Mouse (Mus musculus) forebrain, embryonic 10.5 days (tissue): ENCODE results near the gene Tiprl. TPM values are rescaled to one million over a fixed set of nuclear protein-coding genes. Genes with fewer than 3 reads are reported as not detected.

Source experiments
- DNase-seq: peaks from one replicate; pipeline ENCODE4 v3.0.0-alpha.2; 2017; ENCODE audit warnings: low spot score; ENCODE audit errors: extremely low spot score
- H3K27ac ChIP-seq: fragments of 300-500 bp; sonication (generic); 2 replicates; pipeline ENCODE4 v1.5.1; 2016; ENCODE audit warnings: mild to moderate bottlenecking
- H3K27me3 ChIP-seq: fragments of 300-500 bp; sonication (generic); 2 replicates; pipeline ENCODE4 v1.6.1; 2016; ENCODE audit warnings: mild to moderate bottlenecking; ENCODE audit not compliant: poor library complexity, severe bottlenecking
- H3K36me3 ChIP-seq: fragments of 300-500 bp; sonication (generic); replicated peaks from 2 replicates; pipeline ENCODE4 v1.6.1; 2016; ENCODE audit warnings: mild to moderate bottlenecking, moderate library complexity
- H3K4me1 ChIP-seq: fragments of 300-500 bp; sonication (generic); 2 replicates; pipeline ENCODE4 v1.6.1; 2016
- H3K4me3 ChIP-seq: fragments of 300-500 bp; sonication (generic); 2 replicates; pipeline ENCODE4 v1.5.1; 2016; ENCODE audit warnings: mild to moderate bottlenecking, moderate library complexity
- H3K9me3 ChIP-seq: fragments of 300-500 bp; sonication (generic); 2 replicates; pipeline ENCODE4 v1.6.1; 2016; ENCODE audit warnings: mild to moderate bottlenecking, moderate library complexity
- WGBS: fragments of 180-500 bp; shearing (Covaris S2); methylation state at CpG from one replicate; pipeline ENCODE4 v1.1.7; 2016; 5-methylcytosine and 5-hydroxymethylcytosine counted together
- polyA plus RNA-seq: library from polyadenylated mRNA; unstranded; fragments of >200 nt; fragmentation: Nextera tagmentation; extraction: Ambion mirVana; gene quantifications from 2 replicates; pipeline ENCODE4 v1.2.1, GENCODE M21; 2016

Tiprl gene
- polyA plus RNA-seq, result 93.1 and 98.9 TPM in 2 replicates

GRCm38 (mm10) chr1:165236321-165237298 is at the start of gene Tiprl:
TSS of gene Tiprl (minus strand) at chr1:165236996.
- no peaks in the 10 kb centered on the region for H3K27me3 ChIP-seq
- no peaks in the 10 kb centered on the region for H3K36me3 ChIP-seq
- DNase-seq, result peak; percentile 94
- H3K9me3 ChIP-seq, result no peaks in the 10 kb centered on the region
- peak within 1 kb of the TSS; percentile 91 for H3K4me3 ChIP-seq
- under 1% methylated on average over 76 of the region's 76 CpGs for WGBS
- H3K4me1 ChIP-seq, result peaks cover 20% of the 10 kb centered on the region
- H3K27ac ChIP-seq, result peak within 1 kb of the TSS; percentile 93

- no peak for DNase-seq
- WGBS, result 77% methylated on average over 7 of the region's 7 CpGs
- H3K4me1 ChIP-seq, result peaks cover 48% of the 10 kb centered on the region
- H3K9me3 ChIP-seq, result no peaks in the 10 kb centered on the region
- peaks cover 16% of the 10 kb centered on the region for H3K36me3 ChIP-seq
- no peak overlapping the region for H3K27ac ChIP-seq
- H3K4me3 ChIP-seq, result no peak overlapping the region
- no peaks in the 10 kb centered on the region for H3K27me3 ChIP-seq
Measured at GRCm38 (mm10) chr1:165284096-165284495, 47.3 kb upstream of the Tiprl start.

- WGBS, result 14% methylated on average over 7 of the region's 7 CpGs
- peaks cover 48% of the 10 kb centered on the region for H3K4me1 ChIP-seq
- no peaks in the 10 kb centered on the region for H3K9me3 ChIP-seq
- no peak overlapping the region for H3K27ac ChIP-seq
- no peak for DNase-seq
- H3K4me3 ChIP-seq, result peak overlapping the region; percentile 84
- H3K27me3 ChIP-seq, result no peaks in the 10 kb centered on the region
- H3K36me3 ChIP-seq, result peaks cover 7% of the 10 kb centered on the region
Measured at GRCm38 (mm10) chr1:165282967-165283345, 46.2 kb upstream of the Tiprl start.

GRCm38 (mm10) chr1:165282222-165282966 is 45.6 kb upstream of the Tiprl start:
- H3K9me3 ChIP-seq, result no peaks in the 10 kb centered on the region
- peak overlapping the region; percentile 84 for H3K4me3 ChIP-seq
- peak overlapping the region; percentile 95 for H3K27ac ChIP-seq
- H3K36me3 ChIP-seq, result peaks cover 2% of the 10 kb centered on the region; the same call in 1 of the 2 replicates
- no peaks in the 10 kb centered on the region for H3K27me3 ChIP-seq
- H3K4me1 ChIP-seq, result peaks cover 48% of the 10 kb centered on the region
- DNase-seq, result no peak
- 1% methylated on average over 35 of the region's 35 CpGs for WGBS

GRCm38 (mm10) chr1:165281351-165282221 is 44.8 kb upstream of the Tiprl start:
- H3K27ac ChIP-seq, result peak overlapping the region; percentile 95
- under 1% methylated on average over 41 of the region's 71 CpGs for WGBS
- DNase-seq, result peak; percentile 75
- H3K36me3 ChIP-seq, result no peaks in the 10 kb centered on the region
- H3K9me3 ChIP-seq, result no peaks in the 10 kb centered on the region
- H3K4me3 ChIP-seq, result peak overlapping the region; percentile 84
- H3K27me3 ChIP-seq, result no peaks in the 10 kb centered on the region
- peaks cover 48% of the 10 kb centered on the region for H3K4me1 ChIP-seq

GRCm38 (mm10) chr1:165280741-165281140 is 43.9 kb upstream of the Tiprl start:
- Histone ChIP-seq H3K27ac (peak overlapping the region; percentile 95), H3K27me3 (no peaks in the 10 kb centered on the region), H3K9me3 (no peaks in the 10 kb centered on the region), H3K4me1 (peaks cover 45% of the 10 kb centered on the region), H3K36me3 (no peaks in the 10 kb centered on the region), H3K4me3 (peak overlapping the region; percentile 84)
- no peak for DNase-seq
- 61% methylated on average over 10 of the region's 10 CpGs for WGBS

GRCm38 (mm10) chr1:165274946-165275345 is 38.1 kb upstream of the Tiprl start:
- no peaks in the 10 kb centered on the region for H3K36me3 ChIP-seq
- H3K4me3 ChIP-seq, result no peak overlapping the region
- no peak overlapping the region for H3K27ac ChIP-seq
- 0 out of 2 replicates have a peak, but pooled peaks cover under 1% of the 10 kb centered on the region for H3K4me1 ChIP-seq
- no peak for DNase-seq
- H3K9me3 ChIP-seq, result no peaks in the 10 kb centered on the region
- H3K27me3 ChIP-seq, result no peaks in the 10 kb centered on the region
- 86% methylated on average over 6 of the region's 6 CpGs for WGBS

GRCm38 (mm10) chr1:165252027-165252671 is 15.4 kb upstream of the Tiprl start:
- WGBS, result 51% methylated on average over 11 of the region's 11 CpGs
- no peak overlapping the region for H3K4me3 ChIP-seq
- DNase-seq, result peak; percentile 52
- H3K27ac ChIP-seq, result no peak overlapping the region
- H3K4me1 ChIP-seq, result no peaks in the 10 kb centered on the region
- H3K36me3 ChIP-seq, result no peaks in the 10 kb centered on the region
- no peaks in the 10 kb centered on the region for H3K27me3 ChIP-seq
- no peaks in the 10 kb centered on the region for H3K9me3 ChIP-seq

- H3K4me1 ChIP-seq, result no peaks in the 10 kb centered on the region
- DNase-seq, result no peak
- WGBS, result 92% methylated on average over 2 of the region's 2 CpGs
Measured at GRCm38 (mm10) chr1:165250546-165250945, 13.8 kb upstream of the Tiprl start.

GRCm38 (mm10) chr1:165248842-165249241 is 12.0 kb upstream of the Tiprl start:
- Histone ChIP-seq H3K9me3 (no peaks in the 10 kb centered on the region), H3K4me3 (no peak overlapping the region), H3K4me1 (no peaks in the 10 kb centered on the region), H3K27me3 (no peaks in the 10 kb centered on the region), H3K27ac (no peak overlapping the region), H3K36me3 (no peaks in the 10 kb centered on the region)
- no peak for DNase-seq
- WGBS, result 69% methylated on average over 4 of the region's 4 CpGs

More at GRCm38 (mm10) chr1:165250546-165250945, 13.8 kb upstream of the Tiprl start:
- no peak overlapping the region for H3K4me3 ChIP-seq
- H3K27me3 ChIP-seq, result no peaks in the 10 kb centered on the region
- no peak overlapping the region for H3K27ac ChIP-seq
- H3K36me3 ChIP-seq, result no peaks in the 10 kb centered on the region
- H3K9me3 ChIP-seq, result no peaks in the 10 kb centered on the region

GRCm38 (mm10) chr1:165247788-165248187 is 11.0 kb upstream of the Tiprl start:
- 92% methylated on average over 3 of the region's 3 CpGs for WGBS
- Histone ChIP-seq H3K27ac (no peak overlapping the region), H3K36me3 (no peaks in the 10 kb centered on the region), H3K9me3 (no peaks in the 10 kb centered on the region), H3K4me3 (no peak overlapping the region), H3K27me3 (no peaks in the 10 kb centered on the region), H3K4me1 (no peaks in the 10 kb centered on the region)
- DNase-seq, result no peak

GRCm38 (mm10) chr1:165247085-165247484 is 10.3 kb upstream of the Tiprl start:
- DNase-seq, result no peak
- Histone ChIP-seq H3K9me3 (no peaks in the 10 kb centered on the region), H3K27ac (no peak overlapping the region), H3K27me3 (no peaks in the 10 kb centered on the region), H3K36me3 (no peaks in the 10 kb centered on the region), H3K4me1 (no peaks in the 10 kb centered on the region), H3K4me3 (no peak overlapping the region)
- WGBS, result 86% methylated on average over 5 of the region's 5 CpGs
